Mouse (Mus musculus) midbrain, postnatal 0 days (tissue): ENCODE data around the gene Zbtb38. TPM values are rescaled to one million over a fixed set of nuclear protein-coding genes. Genes with fewer than 3 reads are reported as not detected.
A peak's percentile ranks its signal among the peaks of the same experiment; 100 is the strongest.

ENCODE experiments used
- ATAC-seq: fragments of 200-750 bp; cut with Nextera tagmentation; 2 replicates; pipeline ENCODE4 v1.8.0; 2017; ENCODE audit warnings: moderate number of reproducible peaks, mild to moderate bottlenecking, moderate TSS enrichment, moderate library complexity; ENCODE audit not compliant: low FRiP score
- DNase-seq: peaks from one replicate; pipeline ENCODE4 v3.0.0-alpha.2; 2015; ENCODE audit warnings: low spot score
- H3K27ac ChIP-seq: fragments of 300-500 bp; sonication (generic); 2 replicates; pipeline ENCODE4 v1.5.1; 2014; ENCODE audit warnings: low read depth, mild to moderate bottlenecking, low read length, mixed read lengths
- H3K27me3 ChIP-seq: fragments of 300-500 bp; sonication (generic); 2 replicates; pipeline ENCODE4 v1.6.1; 2014; ENCODE audit warnings: low read length, control low read depth, mixed read lengths; ENCODE audit not compliant: insufficient read depth
- H3K36me3 ChIP-seq: fragments of 300-500 bp; sonication (generic); 2 replicates; pipeline ENCODE4 v1.6.1; 2014; ENCODE audit warnings: low read length, control low read depth, mixed read lengths; ENCODE audit not compliant: insufficient read depth
- H3K4me1 ChIP-seq: fragments of 300-500 bp; sonication (generic); 2 replicates; pipeline ENCODE4 v1.6.1; 2014; ENCODE audit warnings: mild to moderate bottlenecking, control low read depth, antibody characterized with exemption, low read length, mixed read lengths; ENCODE audit not compliant: insufficient read depth
- H3K4me2 ChIP-seq: fragments of 300-500 bp; sonication (generic); 2 replicates; pipeline ENCODE4 v1.6.1; 2014; ENCODE audit warnings: low read depth, mild to moderate bottlenecking, low read length, mixed read lengths; ENCODE audit not compliant: poor library complexity, severe bottlenecking
- H3K4me3 ChIP-seq: fragments of 300-500 bp; sonication (generic); 2 replicates; pipeline ENCODE4 v1.5.1; 2014; ENCODE audit warnings: low read depth, mild to moderate bottlenecking, low read length, moderate library complexity
- H3K9ac ChIP-seq: fragments of 300-500 bp; sonication (generic); replicated peaks from 2 replicates; pipeline ENCODE4 v1.6.1; 2014; ENCODE audit warnings: mild to moderate bottlenecking, low read length, moderate library complexity, mixed read lengths; ENCODE audit not compliant: poor library complexity, severe bottlenecking
- H3K9me3 ChIP-seq: fragments of 300-500 bp; sonication (generic); 2 replicates; pipeline ENCODE4 v1.6.1; 2016; ENCODE audit warnings: low read length, control low read depth
- CTCF ChIP-seq: IDR thresholded peaks from 2 replicates; pipeline ENCODE4 v1.5.1; 2016; ENCODE audit warnings: antibody characterized with exemption, mild to moderate bottlenecking
- WGBS: fragments of 180-500 bp; shearing (Covaris S2); extraction: QIAGEN DNeasy Blood & Tissue Kit; methylation state at CpG from one replicate; pipeline ENCODE4 v1.1.7; 2014; 5-methylcytosine and 5-hydroxymethylcytosine counted together
- polyA plus RNA-seq: library from polyadenylated mRNA; unstranded; fragments of >200 nt; fragmentation: Nextera tagmentation; extraction: Ambion mirVana; gene quantifications from 2 replicates; pipeline ENCODE4 v1.2.1, GENCODE M21; 2015
- total RNA-seq: library from RNA; depleted of rRNA; stranded (reverse); fragments of >200 nt; gene quantifications from 2 replicates; pipeline ENCODE4 v1.2.3, GENCODE M21; 2014

Zbtb38 gene
- total and polyA plus RNA-seq, 2 experiments from 2014 or later = 49.9 to 50.7 TPM

GRCm38 (mm10) chr9:96746527-96746926, 6.1 kb downstream of the Zbtb38 start:
- H3K27ac ChIP-seq = no peak overlapping the region
- 93% methylated on average over 9 of the region's 9 CpGs for WGBS
- H3K4me1 ChIP-seq = no peaks in the 10 kb centered on the region
- TF ChIP-seq CTCF = no peak
- H3K36me3 ChIP-seq = no peaks in the 10 kb centered on the region
- DNase-seq (no peak), ATAC-seq (no peak)
- H3K27me3 ChIP-seq = no peaks in the 10 kb centered on the region
- no peak overlapping the region for H3K4me3 ChIP-seq
- no peak overlapping the region for H3K4me2 ChIP-seq
- H3K9me3 ChIP-seq = no peaks in the 10 kb centered on the region
- no peak overlapping the region for H3K9ac ChIP-seq

- no peak overlapping the region for H3K9ac ChIP-seq
- H3K4me2 ChIP-seq = no peak overlapping the region
- H3K9me3 ChIP-seq = no peaks in the 10 kb centered on the region
- 85% methylated on average over 2 of the region's 2 CpGs for WGBS
- H3K27me3 ChIP-seq = no peaks in the 10 kb centered on the region
- H3K36me3 ChIP-seq = no peaks in the 10 kb centered on the region
- no peak overlapping the region for H3K27ac ChIP-seq
- TF ChIP-seq CTCF = no peak
- H3K4me1 ChIP-seq = no peaks in the 10 kb centered on the region
- DNase-seq (no peak), ATAC-seq (no peak)
- H3K4me3 ChIP-seq = no peak overlapping the region
These were observed 7.7 kb downstream of the Zbtb38 start for GRCm38 (mm10) chr9:96744909-96745308.

- Histone ChIP-seq H3K4me1 (no peaks in the 10 kb centered on the region), H3K4me3 (no peak overlapping the region), H3K27ac (no peak overlapping the region), H3K9ac (no peak overlapping the region), H3K4me2 (no peak overlapping the region), H3K27me3 (no peaks in the 10 kb centered on the region), H3K9me3 (no peaks in the 10 kb centered on the region), H3K36me3 (no peaks in the 10 kb centered on the region)
- 61% methylated on average over 17 of the region's 17 CpGs for WGBS
- no peak for TF ChIP-seq CTCF
- no peak for ATAC-seq
- no peak for DNase-seq
These were observed 11.1 kb downstream of the Zbtb38 start for GRCm38 (mm10) chr9:96741365-96742085.

GRCm38 (mm10) chr9:96740712-96741364, 11.8 kb downstream of the Zbtb38 start:
- WGBS = 57% methylated on average over 15 of the region's 15 CpGs
- no peak overlapping the region for H3K27ac ChIP-seq
- H3K4me1 ChIP-seq = no peaks in the 10 kb centered on the region
- ATAC-seq (peak; percentile 31; the same call in 1 of the 2 replicates), DNase-seq (no peak)
- no peaks in the 10 kb centered on the region for H3K27me3 ChIP-seq
- no peak overlapping the region for H3K9ac ChIP-seq
- no peak overlapping the region for H3K4me3 ChIP-seq
- H3K36me3 ChIP-seq = no peaks in the 10 kb centered on the region
- H3K4me2 ChIP-seq = no peak overlapping the region
- H3K9me3 ChIP-seq = no peaks in the 10 kb centered on the region
- no peak for TF ChIP-seq CTCF

GRCm38 (mm10) chr9:96739808-96740711, 12.6 kb downstream of the Zbtb38 start:
- no peaks in the 10 kb centered on the region for H3K4me1 ChIP-seq
- 88% methylated on average over 22 of the region's 22 CpGs for WGBS
- ATAC-seq (no peak), DNase-seq (no peak)
- no peak overlapping the region for H3K4me3 ChIP-seq
- no peaks in the 10 kb centered on the region for H3K36me3 ChIP-seq
- H3K9me3 ChIP-seq = no peaks in the 10 kb centered on the region
- H3K27me3 ChIP-seq = no peaks in the 10 kb centered on the region
- H3K4me2 ChIP-seq = no peak overlapping the region
- no peak overlapping the region for H3K9ac ChIP-seq
- TF ChIP-seq CTCF = no peak
- no peak overlapping the region for H3K27ac ChIP-seq
